Mouse (Mus musculus) liver, adult 2 months (tissue): ENCODE data around the gene Fgd3.

ENCODE experiments used
- CTCF ChIP-seq: fragments of 200-500 bp; IDR thresholded peaks from 2 replicates; pipeline ENCODE4 v1.5.1; 2011; ENCODE audit warnings: low read depth, low read length, control low read depth
- POLR2A ChIP-seq: fragments of 200-500 bp; IDR thresholded peaks from 2 replicates; pipeline ENCODE4 v1.6.1; 2011; ENCODE audit warnings: low read length, control low read depth; ENCODE audit not compliant: insufficient read depth; ENCODE audit errors: extremely low read depth

DNA sequence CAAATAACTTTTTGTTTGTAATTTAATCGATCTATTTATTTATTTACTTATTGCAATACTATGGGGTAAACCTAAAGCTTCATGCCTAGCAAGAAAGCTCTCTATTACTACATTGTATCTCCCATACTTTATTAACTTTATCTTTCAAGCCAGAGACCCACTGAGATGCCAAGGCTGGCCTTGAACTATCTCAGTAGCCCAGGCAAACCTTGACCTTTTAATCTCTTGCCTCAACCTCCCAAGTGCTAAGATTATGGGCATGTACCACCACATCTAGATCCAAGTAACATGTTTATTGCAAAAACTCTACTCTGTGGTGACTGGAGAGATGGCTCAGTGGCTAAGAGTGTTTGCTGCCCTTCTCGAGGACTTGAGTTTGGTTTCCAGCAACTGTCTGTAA is 13.1 kb upstream of the Fgd3 start:
- TF ChIP-seq CTCF, result no peak
- no peak for TF ChIP-seq POLR2A
